Mouse (Mus musculus) liver, embryonic 13.5 days (tissue): ENCODE measurements around the gene Lyz2. TPM values are rescaled to one million over a fixed set of nuclear protein-coding genes. Genes with fewer than 3 reads are reported as not detected.
A peak's percentile ranks its signal among the peaks of the same experiment; 100 is the strongest.

ENCODE experiments used
- ATAC-seq: fragments of 200-750 bp; cut with Nextera tagmentation; 2 replicates; pipeline ENCODE4 v1.8.0; 2017; ENCODE audit warnings: low read depth, mild to moderate bottlenecking, moderate number of reproducible peaks, moderate library complexity
- DNase-seq: peaks from one replicate; pipeline ENCODE4 v3.0.0; 2022
- H3K27ac ChIP-seq: fragments of 300-500 bp; sonication (generic); 2 replicates; pipeline ENCODE4 v1.5.1; 2015; ENCODE audit warnings: moderate library complexity, mild to moderate bottlenecking, inconsistent platforms
- H3K27me3 ChIP-seq: fragments of 300-500 bp; sonication (generic); 2 replicates; pipeline ENCODE4 v1.6.1; 2015; ENCODE audit warnings: mild to moderate bottlenecking, inconsistent platforms
- H3K36me3 ChIP-seq: fragments of 300-500 bp; sonication (generic); 2 replicates; pipeline ENCODE4 v1.6.1; 2015; ENCODE audit warnings: mild to moderate bottlenecking, inconsistent platforms
- H3K4me1 ChIP-seq: fragments of 300-500 bp; sonication (generic); replicated peaks from 2 replicates; pipeline ENCODE4 v1.6.1; 2015; ENCODE audit warnings: inconsistent platforms
- H3K4me2 ChIP-seq: fragments of 300-500 bp; sonication (generic); 2 replicates; pipeline ENCODE4 v1.6.1; 2015; ENCODE audit warnings: inconsistent platforms, mild to moderate bottlenecking, moderate library complexity
- H3K4me3 ChIP-seq: fragments of 300-500 bp; sonication (generic); replicated peaks from 2 replicates; pipeline ENCODE4 v1.5.1; 2015; ENCODE audit warnings: mild to moderate bottlenecking, inconsistent platforms
- H3K9ac ChIP-seq: fragments of 300-500 bp; sonication (generic); 2 replicates; pipeline ENCODE4 v1.6.1; 2015; ENCODE audit warnings: mild to moderate bottlenecking, inconsistent platforms
- H3K9me3 ChIP-seq: fragments of 300-500 bp; sonication (generic); replicated peaks from 2 replicates; pipeline ENCODE4 v1.6.1; 2016; ENCODE audit warnings: inconsistent platforms
- WGBS: fragments of 180-500 bp; shearing (Covaris S2); methylation state at CpG from one replicate; pipeline ENCODE4 v1.1.7; 2015; ENCODE audit not compliant: insufficient replicate concordance; 5-methylcytosine and 5-hydroxymethylcytosine counted together
- polyA plus RNA-seq: library from polyadenylated mRNA; unstranded; fragments of >200 nt; fragmentation: Nextera tagmentation; extraction: Ambion mirVana; gene quantifications from 2 replicates; pipeline ENCODE4 v1.2.1, GENCODE M21; 2015

The Lyz2 gene
- polyA plus RNA-seq, 1 experiment from 2014 or later = 159 TPM

DNA sequence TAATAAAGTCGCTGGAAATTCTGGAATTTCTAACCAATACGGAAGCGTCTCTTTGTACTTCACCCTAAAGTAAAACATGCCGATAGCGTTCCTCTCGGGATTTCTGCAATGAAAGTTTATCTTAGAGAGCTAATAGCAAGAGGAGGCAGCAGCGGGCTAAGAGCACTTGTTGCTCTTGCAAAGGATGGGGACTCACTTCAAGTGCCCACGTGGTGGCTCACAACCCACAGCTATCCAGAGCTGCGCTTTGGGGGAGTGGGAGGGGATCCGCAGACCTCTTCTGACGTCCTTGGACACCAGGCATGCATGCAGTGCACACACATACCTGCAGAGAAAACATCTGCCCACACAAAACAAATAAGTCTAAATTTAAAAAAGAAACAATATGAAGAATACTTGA lies 46.3 kb downstream of the Lyz2 start:
- WGBS = 59% methylated on average over 11 of the region's 11 CpGs
- H3K4me2 ChIP-seq = no peak overlapping the region
- DNase-seq = no peak

GRCm38 (mm10) chr10:117234825-117235224 lies 47.3 kb downstream of the Lyz2 start:
- no peak overlapping the region for H3K4me3 ChIP-seq
- peaks cover 3% of the 10 kb centered on the region; the same call in 1 of the 2 replicates for H3K4me1 ChIP-seq
- no peaks in the 10 kb centered on the region for H3K27me3 ChIP-seq
- DNase-seq (no peak), ATAC-seq (no peak)
- no peaks in the 10 kb centered on the region for H3K9me3 ChIP-seq
- no peaks in the 10 kb centered on the region for H3K36me3 ChIP-seq
- H3K27ac ChIP-seq = no peak overlapping the region
- H3K9ac ChIP-seq = no peak overlapping the region
- 48% methylated on average over 4 of the region's 4 CpGs for WGBS
- no peak overlapping the region for H3K4me2 ChIP-seq

More for the DNA sequence above, 46.3 kb downstream of the Lyz2 start:
- peaks cover 3% of the 10 kb centered on the region; the same call in 1 of the 2 replicates for H3K4me1 ChIP-seq
- no peaks in the 10 kb centered on the region for H3K36me3 ChIP-seq
- ATAC-seq = no peak
- no peak overlapping the region for H3K27ac ChIP-seq
- no peak overlapping the region for H3K9ac ChIP-seq
- no peaks in the 10 kb centered on the region for H3K9me3 ChIP-seq
- H3K4me3 ChIP-seq = no peak overlapping the region
- H3K27me3 ChIP-seq = no peaks in the 10 kb centered on the region

DNA sequence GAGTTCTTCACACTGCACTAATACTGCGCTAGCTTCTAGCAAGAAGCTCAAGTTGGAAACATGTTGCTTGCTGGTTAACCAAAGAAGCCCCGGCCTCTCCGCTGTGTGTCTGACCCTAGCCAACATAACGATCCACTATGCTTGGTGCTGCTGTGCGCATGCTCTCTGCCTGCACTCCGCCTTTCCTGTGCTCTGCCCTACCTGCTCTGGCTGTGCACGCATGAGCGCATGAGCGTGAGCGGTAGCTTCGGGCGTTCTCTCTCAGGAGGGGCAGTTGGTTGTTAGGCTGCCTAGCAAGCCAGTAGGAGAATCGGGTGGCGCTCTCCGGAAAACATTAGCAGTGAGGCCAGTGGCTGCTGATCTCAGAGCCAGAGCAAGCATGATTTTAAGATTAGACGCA lies 52.3 kb downstream of the Lyz2 start:
- DNase-seq = no peak
- H3K4me3 ChIP-seq = no peak overlapping the region
- no peak overlapping the region for H3K4me2 ChIP-seq
- H3K9me3 ChIP-seq = no peaks in the 10 kb centered on the region
- no peak overlapping the region for H3K27ac ChIP-seq
- H3K4me1 ChIP-seq = peaks cover 12% of the 10 kb centered on the region
- H3K27me3 ChIP-seq = no peaks in the 10 kb centered on the region
- ATAC-seq = 0 out of 2 replicates have a peak, but pooled peaks have one; percentile 33
- 70% methylated on average over 16 of the region's 16 CpGs for WGBS
- H3K36me3 ChIP-seq = no peaks in the 10 kb centered on the region
- no peak overlapping the region for H3K9ac ChIP-seq

Other genes with a start within 250 kb of the Lyz2 start
- gene Lrrc10, start 237.0 kb downstream of the Lyz2 start, polyA plus RNA-seq = 0.10 TPM in 1 of 2 replicates, not detected in the other
- 220 and 240 TPM in 2 replicates for gene Cct2, start 218.5 kb downstream of the Lyz2 start, polyA plus RNA-seq
- 8.1 and 11.7 TPM in 2 replicates for gene Frs2, start 133.8 kb downstream of the Lyz2 start, polyA plus RNA-seq
- gene Yeats4, start 57.8 kb downstream of the Lyz2 start, polyA plus RNA-seq = 49.2 and 56.2 TPM in 2 replicates
- gene 9530003J23Rik, start 43.6 kb downstream of the Lyz2 start, polyA plus RNA-seq = not detected in 2 replicates
- not detected in 2 replicates for gene Lyz1, start 10.5 kb upstream of the Lyz2 start, polyA plus RNA-seq
- gene Cpsf6, start 97.7 kb upstream of the Lyz2 start, polyA plus RNA-seq = 69.2 and 87.2 TPM in 2 replicates